Mouse (Mus musculus) testis, adult 2 months (tissue): ENCODE results near the gene Sdk2.

Experiments used
- CTCF ChIP-seq: fragments of 200-500 bp; IDR thresholded peaks from 2 replicates; pipeline ENCODE4 v1.5.1; 2012; ENCODE audit warnings: low read depth, mild to moderate bottlenecking, inconsistent platforms, low read length, moderate library complexity; ENCODE audit not compliant: control insufficient read depth, insufficient read depth, insufficient replicate concordance
- POLR2A ChIP-seq: fragments of 200-500 bp; IDR thresholded peaks from 2 replicates; pipeline ENCODE4 v1.6.1; 2012; ENCODE audit warnings: low read depth, mild to moderate bottlenecking, inconsistent platforms, low read length, moderate library complexity; ENCODE audit not compliant: control insufficient read depth

- TF ChIP-seq POLR2A, result no peak
- TF ChIP-seq CTCF, result no peak
Measured at GRCm38 (mm10) chr11:113831608-113832007, 235.2 kb downstream of the Sdk2 start.
